Mouse (Mus musculus) cerebellum, postnatal 10 days (tissue): ENCODE data around the gene Cnn1.

Experiments used
- DNase-seq, 2 experiments: peaks; one replicate each; pipeline ENCODE4 v3.0.0; 2021; ENCODE audit warnings: mixed read lengths in 2 of 2

The Cnn1 gene

GRCm38 (mm10) chr9:22076223-22076622, 22.8 kb upstream of the Cnn1 start:
- DNase-seq = no peak

GRCm38 (mm10) chr9:22084667-22085021, 14.4 kb upstream of the Cnn1 start:
- no peak for DNase-seq

DNA sequence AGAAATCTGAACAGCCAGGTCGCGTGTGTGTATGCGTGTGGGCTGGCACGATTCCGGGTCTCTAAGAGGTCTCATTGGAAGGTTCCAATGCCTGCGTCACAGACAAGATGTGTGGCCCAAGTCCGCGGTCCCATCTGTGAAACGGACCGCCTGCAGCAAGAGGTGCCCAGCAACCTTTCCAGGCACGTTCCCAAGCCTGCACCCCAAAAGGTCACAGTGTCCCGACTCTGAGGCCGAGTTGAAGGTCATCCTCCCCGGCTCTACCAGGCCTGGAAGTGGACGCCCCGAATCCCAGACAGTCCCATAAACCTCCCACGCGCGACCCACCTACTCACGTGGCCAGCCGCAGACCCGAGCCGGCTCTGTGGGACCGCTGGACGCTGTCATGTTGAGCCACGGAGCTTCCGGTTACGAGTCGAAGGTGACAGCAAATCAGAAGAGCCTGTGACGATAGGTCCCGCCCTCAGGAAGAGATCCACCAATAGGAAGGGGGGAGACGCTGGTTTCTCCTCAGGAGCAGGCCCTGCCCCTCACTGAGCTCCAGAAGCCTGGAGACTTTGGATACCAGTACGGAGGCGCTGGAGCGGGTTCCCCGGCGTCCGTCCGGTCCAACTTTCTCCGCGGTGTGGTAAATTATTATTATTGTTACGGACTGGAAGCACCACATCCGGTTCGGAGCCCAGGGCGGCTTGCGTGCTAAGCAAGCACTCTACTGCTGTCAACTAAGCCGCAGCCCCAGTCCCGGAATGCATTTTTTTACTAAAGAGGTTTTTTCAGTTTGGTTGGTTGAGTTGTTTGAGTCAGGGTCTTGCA, 13.8 kb upstream of the Cnn1 start, which contains the start of gene Ecsit:
Ecsit (minus strand) TSS at position 417 of the 813 bp plus-strand sequence.
- peak; percentile 96 for DNase-seq

DNA sequence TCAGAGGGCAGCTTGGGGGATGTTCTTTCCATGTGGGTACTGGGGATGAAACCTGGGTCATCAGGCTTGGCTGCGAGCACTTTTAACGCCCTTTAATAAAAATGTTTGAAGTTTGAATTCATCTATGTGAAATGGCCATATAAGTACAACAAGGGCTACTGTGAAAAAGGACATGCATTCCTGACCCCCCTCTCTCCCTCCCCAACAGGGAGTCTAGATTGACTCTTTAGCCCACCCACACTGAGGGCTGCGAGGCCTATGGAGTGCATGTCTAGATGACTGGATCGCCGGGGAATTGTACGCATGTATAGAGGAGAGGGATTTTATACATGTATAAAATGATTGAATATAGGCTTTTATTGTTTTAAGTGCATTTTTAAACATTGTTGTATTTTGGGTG, 13.0 kb upstream of the Cnn1 start:
- DNase-seq = no peak

- no peak for DNase-seq
These were observed 11.9 kb upstream of the Cnn1 start for GRCm38 (mm10) chr9:22087034-22087618.

DNA sequence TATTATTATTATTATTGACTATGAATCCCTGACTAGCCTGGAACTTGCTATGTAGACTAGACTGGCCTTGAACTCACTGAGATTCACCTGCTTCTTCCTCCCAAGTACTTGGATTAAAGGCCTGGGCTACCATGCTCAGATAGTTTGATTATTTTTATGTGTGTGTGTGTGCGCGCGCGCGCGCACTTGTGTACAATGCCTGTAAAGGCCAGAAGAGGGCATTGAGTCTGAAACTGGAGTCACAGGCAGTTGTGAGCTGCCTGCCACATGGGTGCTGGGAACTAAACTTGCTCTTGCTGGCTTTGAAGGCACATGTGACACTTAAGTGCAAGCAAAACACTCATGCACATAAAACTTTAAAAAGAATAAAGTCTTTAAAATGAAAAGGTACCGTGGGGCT, 9.7 kb upstream of the Cnn1 start:
- no peak for DNase-seq

GRCm38 (mm10) chr9:22089986-22090385, 9.0 kb upstream of the Cnn1 start:
- no peak for DNase-seq

DNA sequence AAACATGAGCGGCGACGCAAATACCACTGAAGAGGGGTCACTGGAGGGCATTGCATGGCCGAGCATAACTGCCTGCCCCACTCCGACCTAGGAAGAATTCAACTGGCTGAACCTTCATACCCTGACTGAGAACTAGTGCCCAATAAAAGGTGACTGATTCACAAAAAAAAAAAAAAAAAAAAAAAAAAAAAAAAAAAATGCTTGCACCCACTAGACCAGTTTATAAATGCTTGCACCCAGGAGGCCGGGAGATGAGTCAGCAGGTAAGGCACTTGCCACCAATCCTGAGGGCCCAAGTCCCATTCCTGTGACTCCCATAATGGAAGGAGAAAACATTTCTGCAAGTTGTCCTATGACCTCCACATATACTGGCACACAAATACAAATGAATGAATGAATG, 6.3 kb upstream of the Cnn1 start:
- no peak for DNase-seq

GRCm38 (mm10) chr9:22095854-22096307, 3.1 kb upstream of the Cnn1 start:
- peak; percentile 91 to 92 for DNase-seq

- DNase-seq = peak in 1 of 2 experiments; percentile 9
These were observed 906 bp downstream of the Cnn1 start for GRCm38 (mm10) chr9:22099922-22100321.

GRCm38 (mm10) chr9:22108194-22108593, 9.2 kb downstream of the Cnn1 start:
- DNase-seq = peak in 1 of 2 experiments; percentile 7

GRCm38 (mm10) chr9:22115635-22116034, 16.6 kb downstream of the Cnn1 start:
- no peak for DNase-seq

DNA sequence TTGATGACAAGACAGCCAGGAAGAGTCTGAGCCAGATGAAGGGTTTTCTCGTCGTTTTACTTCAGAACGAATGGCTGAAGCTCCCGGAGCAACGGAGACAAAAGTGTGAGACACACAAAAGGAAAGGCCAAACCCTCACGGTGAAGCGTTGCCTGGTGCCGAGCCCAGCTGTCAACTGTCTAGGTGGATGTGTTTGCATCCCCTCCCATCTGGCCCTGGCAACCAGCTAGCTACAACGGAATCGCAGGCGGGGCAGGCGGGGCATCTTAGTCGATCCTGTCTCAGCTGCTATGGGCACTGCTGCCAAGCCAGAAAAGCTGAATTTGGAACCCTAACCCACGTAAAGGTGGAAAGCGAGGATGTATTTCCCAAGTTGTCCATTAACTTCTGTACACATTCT, 17.1 kb downstream of the Cnn1 start:
- DNase-seq = peak; percentile 75 to 81

DNA sequence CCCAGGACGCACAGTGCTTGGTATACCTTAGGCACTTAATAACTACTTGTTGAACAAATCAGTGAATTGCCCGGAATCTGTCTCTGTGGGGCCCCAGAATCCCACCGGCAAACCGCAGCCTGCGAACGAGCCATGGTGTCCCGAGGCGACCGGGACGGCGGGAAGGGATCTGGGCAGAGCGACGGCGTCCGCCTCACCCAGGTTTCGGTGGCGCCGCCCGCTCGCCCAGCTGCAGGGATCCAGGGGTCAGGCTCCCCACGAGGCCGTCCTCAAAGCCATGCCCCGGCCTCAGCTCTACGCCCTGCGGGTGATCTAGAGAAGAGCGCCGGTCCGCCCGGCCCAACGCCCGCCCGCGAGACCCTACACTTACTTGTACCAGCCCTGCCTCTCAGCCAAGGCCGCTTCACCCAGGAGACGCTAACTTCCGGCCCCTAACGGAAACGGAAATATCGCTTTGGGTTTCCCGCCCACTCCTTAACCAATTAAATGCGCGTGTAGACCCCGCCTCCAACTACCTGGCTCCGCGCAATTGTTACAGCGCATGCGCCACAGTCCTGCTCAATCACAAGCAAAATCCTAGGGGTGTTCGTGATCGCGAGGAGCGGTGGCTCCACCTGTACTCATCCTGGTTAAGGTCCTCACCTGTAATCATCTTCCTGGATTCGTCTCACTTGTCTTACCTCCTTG, 17.9 kb downstream of the Cnn1 start, which contains the start of gene Elof1:
Elof1 (minus strand) TSS at position 433 of the 687 bp plus-strand sequence.
- peak; percentile 95 to 97 for DNase-seq

- peak; percentile 79 to 87 for DNase-seq
These were observed 18.9 kb downstream of the Cnn1 start for GRCm38 (mm10) chr9:22117754-22118456.

DNA sequence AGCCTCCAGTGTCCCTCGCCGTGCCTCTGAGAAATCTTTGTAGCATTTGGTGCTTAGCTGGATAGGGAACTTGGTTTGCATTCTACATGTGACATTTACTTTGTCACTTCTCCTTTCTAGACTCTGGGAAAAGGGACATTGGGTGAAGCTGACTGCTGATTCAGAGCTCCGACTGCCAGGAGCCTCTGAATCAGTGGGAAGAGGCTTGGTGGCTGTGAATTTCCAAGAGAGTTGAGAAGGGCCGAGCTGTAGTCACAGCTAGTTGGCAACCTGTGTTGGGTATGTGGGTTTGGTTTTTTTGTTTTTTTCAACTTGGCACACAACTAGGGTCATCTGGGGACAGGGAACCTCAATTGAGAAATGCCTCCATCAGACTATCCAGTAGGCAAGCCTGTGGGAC, 20.5 kb downstream of the Cnn1 start:
- DNase-seq = no peak

DNA sequence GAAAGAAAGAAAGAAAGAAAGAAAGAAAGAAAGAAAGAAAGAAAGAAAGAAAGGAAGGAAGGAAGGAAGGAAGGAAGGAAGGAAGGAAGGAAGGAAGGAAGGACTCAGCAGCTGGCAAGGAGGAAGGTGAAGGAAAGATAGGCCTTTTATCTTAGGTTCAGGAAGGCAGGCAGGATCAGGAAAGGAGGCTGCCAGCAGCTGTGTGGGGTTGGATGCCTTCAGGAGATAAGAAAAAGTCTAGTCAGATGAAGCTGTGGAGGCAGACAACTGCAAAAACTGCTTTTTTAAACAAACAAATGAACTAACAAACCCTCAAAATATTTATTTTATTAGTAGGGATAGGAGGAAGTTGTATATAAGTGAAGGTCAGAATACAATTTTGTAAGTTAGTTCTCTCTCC, 22.5 kb downstream of the Cnn1 start:
- DNase-seq = no peak

GRCm38 (mm10) chr9:22122005-22122404, 23.0 kb downstream of the Cnn1 start:
- DNase-seq = no peak

DNA sequence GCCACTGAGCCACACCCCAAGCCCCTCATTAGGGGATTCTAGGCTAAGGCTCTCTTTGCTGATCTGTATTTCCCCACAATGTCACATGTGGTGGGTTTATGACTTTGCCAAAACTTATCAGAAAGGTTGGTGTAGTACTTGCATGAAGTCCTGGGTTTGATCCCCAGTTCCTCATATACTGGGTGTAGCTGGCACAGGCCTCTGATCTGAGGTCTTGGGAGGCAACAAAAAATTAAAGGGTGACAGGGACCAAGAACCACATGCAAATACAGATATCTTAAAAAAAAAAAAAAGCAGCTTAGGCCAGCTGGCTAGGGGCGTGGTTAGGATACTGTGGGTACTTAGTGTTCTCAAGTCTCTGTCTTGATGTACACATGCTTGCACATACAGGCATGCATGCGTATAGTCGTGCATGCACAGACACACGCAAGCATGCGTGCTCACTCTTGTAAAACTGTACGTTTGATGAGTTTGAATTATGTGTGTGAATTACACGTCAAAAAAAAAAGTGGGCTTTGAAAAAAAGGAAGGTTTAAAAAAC, 24.1 kb downstream of the Cnn1 start:
- DNase-seq = no peak

DNA sequence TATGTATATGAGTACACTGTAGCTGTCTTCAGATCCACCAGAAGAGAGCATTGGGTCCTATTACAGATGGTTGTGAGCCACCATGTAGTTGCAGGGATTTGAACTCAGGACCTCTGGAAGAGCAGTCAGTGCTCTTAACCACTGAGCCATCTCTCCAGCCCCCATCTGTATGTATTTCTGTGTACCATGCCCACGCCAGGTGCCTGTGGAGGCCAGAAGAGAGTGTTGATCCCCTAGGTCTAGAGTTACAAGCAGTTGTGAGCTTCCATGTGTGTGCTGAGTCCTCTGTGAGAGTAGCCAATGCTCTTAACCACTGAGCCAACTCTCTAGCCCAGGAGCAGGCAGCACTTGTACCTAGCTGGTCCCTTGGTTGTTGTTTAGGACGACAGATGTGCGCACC, 25.2 kb downstream of the Cnn1 start:
- DNase-seq = no peak

- no peak for DNase-seq
These were observed 26.4 kb downstream of the Cnn1 start for GRCm38 (mm10) chr9:22125246-22126027.
